Mouse (Mus musculus) thymus, adult 2 months (tissue): ENCODE measurements around the gene Gm11444.

Experiments used
- CTCF ChIP-seq: fragments of 200-500 bp; IDR thresholded peaks from 2 replicates; pipeline ENCODE4 v1.5.1; 2012; ENCODE audit warnings: mild to moderate bottlenecking, control low read depth, low read length, moderate library complexity, borderline replicate concordance; ENCODE audit not compliant: control insufficient read depth, poor library complexity, insufficient read depth; ENCODE audit errors: extremely low read depth
- POLR2A ChIP-seq: fragments of 200-500 bp; IDR thresholded peaks from 2 replicates; pipeline ENCODE4 v1.6.1; 2012; ENCODE audit warnings: mild to moderate bottlenecking, low read length, control low read depth, moderate library complexity; ENCODE audit not compliant: control insufficient read depth, poor library complexity, insufficient read depth; ENCODE audit errors: extremely low read depth

- no peak for TF ChIP-seq CTCF
- no peak for TF ChIP-seq POLR2A
These were observed 26.3 kb downstream of the Gm11444 start for GRCm38 (mm10) chr11:85823794-85824193.
